Mouse (Mus musculus): ENCODE measurements at regions not wholly inside any gene's neighbourhood (a gene's known extent, or its start where the extent isn't known, plus 50 kb on each side); places are given as distances from the start of the nearest gene placed in this dataset.

DNA sequence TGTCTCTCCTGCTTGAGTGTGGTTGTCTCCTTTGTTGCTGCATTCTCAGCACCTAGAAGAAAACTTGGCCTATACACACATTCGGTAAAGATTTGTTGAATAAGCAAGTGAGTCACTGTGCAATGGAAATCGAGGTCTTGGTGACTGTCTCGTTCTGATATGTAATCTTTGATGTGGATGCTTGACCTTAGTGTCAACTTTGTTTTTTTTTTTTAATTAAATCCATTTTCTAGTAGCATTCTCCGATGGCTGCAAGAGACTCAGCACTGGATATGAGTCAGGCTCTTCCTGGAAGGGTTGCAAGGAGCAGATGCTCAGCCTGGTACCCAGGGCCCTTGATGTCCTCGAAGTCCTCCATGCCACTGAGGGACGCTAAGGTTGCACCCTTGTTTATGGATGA, 50.9 kb upstream of the Ampd3 start:
- no peak for DNase-seq
